Mouse (Mus musculus): ENCODE results near the gene Fhl4. TPM values are rescaled to one million over a fixed set of nuclear protein-coding genes. Genes with fewer than 3 reads are reported as not detected.
A peak's percentile ranks its signal among the peaks of the same experiment; 100 is the strongest.

Gene Fhl4
- polyA plus RNA-seq, 1 experiment = not detected

DNA sequence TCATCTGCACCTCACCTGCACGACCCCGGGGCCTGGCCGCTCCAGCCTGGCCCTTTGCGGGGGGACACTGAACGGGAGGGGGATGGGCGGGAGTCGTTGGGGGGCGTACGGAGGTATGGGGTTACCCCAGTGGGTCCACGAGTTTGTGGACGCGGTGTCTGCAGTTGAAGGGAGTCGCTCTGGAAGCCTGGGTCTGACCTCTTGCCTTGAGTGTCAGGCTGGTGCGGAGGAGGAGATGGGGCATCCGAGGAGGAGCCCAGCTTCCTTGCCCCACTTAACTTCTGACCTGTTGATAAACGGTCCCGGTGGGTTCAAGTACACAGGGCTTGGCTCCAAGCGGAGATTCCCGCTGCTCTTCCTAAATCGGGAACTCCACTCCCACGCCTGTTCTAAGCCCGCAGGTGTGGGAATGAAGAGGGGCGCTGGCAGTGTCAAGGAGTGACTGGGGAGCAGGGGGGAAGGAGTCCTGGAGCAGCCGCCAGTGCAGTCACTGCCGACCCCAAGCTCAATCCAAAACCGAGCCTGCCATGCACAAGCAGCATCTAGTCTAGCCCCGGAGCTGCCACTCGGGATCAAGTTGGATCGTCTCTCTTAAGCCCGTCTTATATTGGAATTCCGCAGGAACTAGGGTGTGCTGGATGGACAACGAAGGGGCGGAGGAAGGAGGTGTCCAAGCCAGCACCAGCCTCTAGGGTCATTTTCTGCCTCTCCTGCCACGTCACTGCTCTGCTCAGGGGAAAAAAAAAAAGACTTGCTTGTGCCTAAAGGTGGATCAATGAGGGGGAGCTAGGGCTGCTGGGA, 990 bp upstream of the Fhl4 start:
- peaks cover 4% of the 10 kb centered on the region; the same call in 1 of the 2 replicates for H3K4me1 ChIP-seq (ENCODE audit: control insufficient read depth, insufficient read depth, low read length)
- TF ChIP-seq CTCF (IDR thresholded peaks at IDR 0.05; ENCODE audit: low read depth, low read length) = no peak
- TF ChIP-seq POLR2A (IDR thresholded peaks at IDR 0.05; ENCODE audit: borderline replicate concordance, low read depth, low read length) = no peak
- H3K27ac ChIP-seq (ENCODE audit: insufficient read depth, low read depth, low read length) = no peak overlapping the region
- peak overlapping the region; percentile 97 for H3K4me3 ChIP-seq (ENCODE audit: insufficient read depth, low read length)

DNA sequence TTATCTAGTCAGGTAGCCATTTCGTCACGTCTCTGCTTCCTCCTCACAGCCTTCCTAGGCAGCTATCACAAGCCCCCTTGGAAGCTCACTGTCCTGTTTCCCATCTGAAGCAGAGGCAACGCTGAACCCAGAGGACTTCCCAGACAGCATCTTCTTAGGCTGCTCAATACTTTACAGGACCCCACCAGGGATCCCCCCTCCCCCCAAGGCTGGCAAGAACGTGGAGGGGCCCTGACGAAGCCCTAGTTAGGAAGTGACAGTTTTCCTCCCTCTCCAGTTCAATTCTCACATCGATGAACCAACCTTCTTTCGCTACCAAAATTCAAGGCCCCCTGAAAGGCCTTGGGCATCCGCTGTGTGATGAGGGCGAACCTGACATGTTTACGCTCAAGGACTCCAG, 454 bp downstream of the Fhl4 start:
- H3K4me1 ChIP-seq (ENCODE audit: control insufficient read depth, insufficient read depth, low read length) = peaks cover 4% of the 10 kb centered on the region; the same call in 1 of the 2 replicates
- no peak for TF ChIP-seq CTCF (IDR thresholded peaks at IDR 0.05; ENCODE audit: low read depth, low read length)
- no peak for TF ChIP-seq POLR2A (IDR thresholded peaks at IDR 0.05; ENCODE audit: borderline replicate concordance, low read depth, low read length)
- peak overlapping the region; percentile 67 for H3K4me3 ChIP-seq (ENCODE audit: insufficient read depth, low read length)
- H3K27ac ChIP-seq (ENCODE audit: insufficient read depth, low read depth, low read length) = no peak overlapping the region

DNA sequence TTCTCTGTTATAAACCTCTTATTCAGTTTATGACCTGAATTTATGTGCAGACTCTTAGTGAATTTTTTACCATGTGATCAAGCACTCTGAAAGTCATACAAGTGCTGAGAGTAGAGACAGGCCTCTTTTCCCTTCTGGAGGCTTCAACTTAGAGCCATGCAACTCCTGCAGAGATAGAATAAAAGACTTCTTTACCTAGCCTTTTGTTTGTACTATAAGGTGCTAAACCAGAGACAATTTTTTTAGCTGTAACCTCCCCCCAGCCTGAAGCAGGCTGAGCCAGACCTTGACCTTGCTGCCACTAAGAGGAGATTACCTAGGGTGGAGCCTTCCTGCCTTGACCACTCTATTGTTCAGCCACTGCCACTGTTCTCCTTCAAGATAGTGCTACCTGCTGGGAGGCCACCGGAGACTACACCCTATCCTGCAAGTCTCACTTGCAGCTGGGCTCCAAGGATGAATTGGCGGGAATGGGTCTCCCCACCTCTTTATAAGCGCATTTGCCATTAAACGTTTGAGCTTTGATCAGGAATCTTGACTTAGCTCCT, 30.6 kb downstream of the Fhl4 start:
- Histone ChIP-seq H3K4me3 (ENCODE audit: insufficient read depth, low read length) (no peak overlapping the region), H3K4me1 (ENCODE audit: control insufficient read depth, insufficient read depth, low read length) (no peaks in the 10 kb centered on the region), H3K27ac (ENCODE audit: insufficient read depth, low read depth, low read length) (no peak overlapping the region)
- TF ChIP-seq CTCF (IDR thresholded peaks at IDR 0.05; ENCODE audit: low read depth, low read length) = no peak
- no peak for TF ChIP-seq POLR2A (IDR thresholded peaks at IDR 0.05; ENCODE audit: borderline replicate concordance, low read depth, low read length)

DNA sequence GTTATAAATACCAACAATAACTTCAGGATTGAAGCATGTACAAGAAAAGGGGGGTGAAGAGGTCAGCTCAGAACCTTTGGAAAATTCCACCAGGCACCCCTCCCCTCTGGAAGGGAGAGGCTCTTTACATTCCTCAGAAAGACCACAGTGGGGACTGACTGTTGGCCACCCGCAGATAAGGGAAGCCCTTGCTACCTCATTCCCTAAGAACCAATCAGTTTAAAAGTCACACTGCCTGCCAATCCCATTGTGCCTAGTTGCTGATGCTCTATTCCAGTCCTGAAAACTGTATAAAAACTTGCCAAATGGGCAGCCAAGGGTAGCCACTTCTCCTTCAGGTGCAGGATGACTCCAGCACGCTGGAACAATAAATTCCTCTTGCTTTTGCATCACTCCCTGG, 47.4 kb downstream of the Fhl4 start:
- no peak overlapping the region for H3K27ac ChIP-seq (ENCODE audit: insufficient read depth, low read depth, low read length)
- no peak overlapping the region for H3K4me3 ChIP-seq (ENCODE audit: insufficient read depth, low read length)
- TF ChIP-seq POLR2A (IDR thresholded peaks at IDR 0.05; ENCODE audit: borderline replicate concordance, low read depth, low read length) (no peak), CTCF (IDR thresholded peaks at IDR 0.05; ENCODE audit: low read depth, low read length) (no peak)
- H3K4me1 ChIP-seq (ENCODE audit: control insufficient read depth, insufficient read depth, low read length) = no peaks in the 10 kb centered on the region

DNA sequence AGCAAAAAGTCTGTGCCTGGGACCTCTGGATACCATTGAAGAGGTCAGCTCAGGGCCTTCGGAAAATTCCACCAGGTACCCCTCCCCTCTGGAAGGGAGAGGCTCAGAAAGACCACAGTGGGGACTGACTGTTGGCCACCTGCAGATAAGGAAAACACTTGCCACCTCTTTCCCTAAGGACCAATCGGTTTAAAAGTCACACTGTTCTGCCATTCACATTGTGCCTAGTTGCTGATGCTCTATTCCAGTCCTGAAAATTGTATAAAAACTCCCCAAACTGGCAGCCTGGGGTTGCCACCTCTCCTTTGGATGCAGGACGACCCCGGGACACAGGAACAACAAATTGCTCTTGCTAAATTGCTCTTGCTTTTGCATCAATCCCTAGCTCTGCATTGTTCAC, 49.8 kb downstream of the Fhl4 start:
- H3K4me1 ChIP-seq (ENCODE audit: control insufficient read depth, insufficient read depth, low read length) = no peaks in the 10 kb centered on the region
- TF ChIP-seq POLR2A (IDR thresholded peaks at IDR 0.05; ENCODE audit: borderline replicate concordance, low read depth, low read length) (no peak), CTCF (IDR thresholded peaks at IDR 0.05; ENCODE audit: low read depth, low read length) (no peak)
- H3K27ac ChIP-seq (ENCODE audit: insufficient read depth, low read depth, low read length) = no peak overlapping the region
- H3K4me3 ChIP-seq (ENCODE audit: insufficient read depth, low read length) = no peak overlapping the region

DNA sequence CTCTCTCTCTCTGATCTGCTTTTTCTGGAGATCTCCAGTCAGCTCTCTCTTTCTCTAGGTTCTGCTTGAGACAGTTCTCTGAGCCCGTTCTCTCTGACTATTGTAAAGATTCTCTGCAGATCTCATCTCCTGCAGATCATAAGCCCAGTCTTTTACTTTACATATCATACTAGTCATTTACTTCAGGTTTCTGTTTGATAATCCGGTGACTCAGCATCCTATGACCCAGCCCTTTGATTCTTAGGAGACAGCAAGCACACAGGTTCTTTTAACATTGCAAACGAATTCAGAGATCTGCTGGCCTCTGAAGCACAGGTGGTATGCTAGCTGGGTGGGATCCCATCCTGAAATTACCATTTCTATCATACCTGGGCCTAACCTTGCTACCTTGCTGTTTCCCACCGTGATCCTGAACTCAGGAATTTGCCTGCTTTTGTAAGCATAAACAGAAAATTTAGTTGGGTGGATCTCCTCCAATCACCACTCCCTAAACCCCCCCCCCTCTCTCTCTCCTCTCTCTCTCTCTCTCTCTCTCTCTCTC, 51.6 kb downstream of the Fhl4 start:
- Histone ChIP-seq H3K4me3 (ENCODE audit: insufficient read depth, low read length) (no peak overlapping the region), H3K27ac (ENCODE audit: insufficient read depth, low read depth, low read length) (no peak overlapping the region), H3K4me1 (ENCODE audit: control insufficient read depth, insufficient read depth, low read length) (no peaks in the 10 kb centered on the region)
- TF ChIP-seq CTCF (IDR thresholded peaks at IDR 0.05; ENCODE audit: low read depth, low read length) = no peak
- TF ChIP-seq POLR2A (IDR thresholded peaks at IDR 0.05; ENCODE audit: borderline replicate concordance, low read depth, low read length) = no peak

DNA sequence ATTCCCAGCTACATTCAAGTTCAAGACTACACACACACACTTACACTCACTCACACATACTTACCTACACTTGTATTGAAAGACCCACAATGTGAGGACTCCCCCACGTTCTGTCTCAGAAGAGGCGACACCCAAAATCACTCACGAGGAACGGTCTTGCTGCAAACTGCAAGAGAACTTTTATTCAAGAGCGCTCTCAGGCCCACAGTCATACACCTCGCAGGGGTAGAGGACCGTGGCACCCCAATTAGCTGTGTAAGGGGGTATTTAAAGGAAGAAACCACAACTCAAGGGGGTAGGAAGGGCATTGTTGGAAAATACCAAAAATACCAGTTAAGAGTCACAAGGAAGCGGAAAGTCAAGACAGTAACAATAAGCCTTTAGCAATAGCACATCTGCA, 54.3 kb downstream of the Fhl4 start:
- Histone ChIP-seq H3K4me3 (ENCODE audit: insufficient read depth, low read length) (no peak overlapping the region), H3K27ac (ENCODE audit: insufficient read depth, low read depth, low read length) (no peak overlapping the region), H3K4me1 (ENCODE audit: control insufficient read depth, insufficient read depth, low read length) (no peaks in the 10 kb centered on the region)
- TF ChIP-seq CTCF (IDR thresholded peaks at IDR 0.05; ENCODE audit: low read depth, low read length) (no peak), POLR2A (IDR thresholded peaks at IDR 0.05; ENCODE audit: borderline replicate concordance, low read depth, low read length) (no peak)

DNA sequence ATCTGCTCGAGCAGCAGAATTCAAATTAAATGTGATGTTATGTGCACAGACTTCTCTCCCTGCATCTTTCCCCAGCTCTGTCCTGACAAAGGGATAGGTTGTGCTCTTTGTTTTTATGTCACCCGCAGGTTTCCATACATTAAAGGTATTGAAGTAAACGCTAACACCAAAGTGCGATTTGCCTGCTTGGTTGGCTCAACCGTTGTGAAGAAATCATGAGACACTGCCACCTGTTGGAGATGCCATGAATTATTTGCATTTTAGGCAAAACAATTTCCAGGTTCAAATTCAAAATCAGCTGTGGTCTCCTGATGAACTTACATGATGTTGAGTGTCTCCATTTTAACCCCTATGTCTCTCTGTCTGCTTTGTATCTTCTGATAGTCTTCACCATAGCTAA, 55.7 kb downstream of the Fhl4 start:
- TF ChIP-seq POLR2A (IDR thresholded peaks at IDR 0.05; ENCODE audit: borderline replicate concordance, low read depth, low read length) = no peak
- TF ChIP-seq CTCF (IDR thresholded peaks at IDR 0.05; ENCODE audit: low read depth, low read length) = no peak

More for the DNA sequence above, 55.7 kb downstream of the Fhl4 start:
- Histone ChIP-seq H3K4me1 (ENCODE audit: control insufficient read depth, insufficient read depth, low read length) (no peaks in the 10 kb centered on the region), H3K4me3 (ENCODE audit: insufficient read depth, low read length) (no peak overlapping the region), H3K27ac (ENCODE audit: insufficient read depth, low read depth, low read length) (no peak overlapping the region)

Other genes starting within 250 kb of the Fhl4 start
- 11.7 and 14.0 TPM in 2 replicates for gene Ric8b, start 184.9 kb downstream of the Fhl4 start, polyA plus RNA-seq (2012; ENCODE audit: insufficient read depth, insufficient read length, missing spikeins)
- 4.9 and 5.6 TPM in 2 replicates for gene Tmem263, start 132 bp upstream of the Fhl4 start, polyA plus RNA-seq (2012; ENCODE audit: insufficient read depth, insufficient read length, missing spikeins)
- gene Mterf2, start 25.5 kb upstream of the Fhl4 start, polyA plus RNA-seq (2012; ENCODE audit: insufficient read depth, insufficient read length, missing spikeins) = 0.51 TPM in 1 of 2 replicates, not detected in the other
- 3.6 and 4.5 TPM in 2 replicates for gene Cry1, start 82.6 kb upstream of the Fhl4 start, polyA plus RNA-seq (2012; ENCODE audit: insufficient read depth, insufficient read length, missing spikeins)